Mouse (Mus musculus): ENCODE results near the gene 4930562C15Rik. TPM values are rescaled to one million over a fixed set of nuclear protein-coding genes. Genes with fewer than 3 reads are reported as not detected.

The 4930562C15Rik gene
- polyA plus RNA-seq, 1 experiment from 2014 or later, result 2.2 TPM

DNA sequence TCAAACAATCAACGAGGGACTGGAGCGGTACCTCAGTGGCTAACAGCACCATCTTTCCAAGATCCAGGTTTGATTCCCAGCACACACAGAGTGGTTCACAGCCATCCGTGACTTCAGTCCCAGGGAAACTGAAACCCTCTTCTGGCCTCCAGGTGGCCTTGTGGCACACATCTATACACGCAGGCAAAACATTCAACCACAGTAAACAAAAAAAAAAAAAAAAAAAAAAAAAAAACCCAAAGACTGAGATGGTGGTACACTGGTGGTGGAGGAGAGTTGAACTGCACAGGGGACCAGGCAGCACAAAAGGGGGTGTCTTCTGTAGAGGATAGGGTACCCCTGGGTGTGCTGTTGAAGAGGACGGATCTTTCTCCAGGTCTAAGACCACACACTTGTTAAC is 35.3 kb downstream of the 4930562C15Rik start:
- no peaks in the 10 kb centered on the region for H3K9me3 ChIP-seq (ENCODE audit: low read length)
- H3K4me3 ChIP-seq (ENCODE audit: low read depth, low read length), result no peak overlapping the region
- TF ChIP-seq EP300 (IDR thresholded peaks at IDR 0.05) (no peak), CTCF (IDR thresholded peaks at IDR 0.05) (0 out of 2 replicates have a peak, but pooled peaks have one; percentile 13)
- H3K9ac ChIP-seq (replicated peaks; ENCODE audit: low read depth), result no peak overlapping the region
- DNase-seq (ENCODE audit: low spot score) (no peak), ATAC-seq (no peak)
- no peak overlapping the region for H3K4me2 ChIP-seq (replicated peaks; ENCODE audit: low read depth, low read length)
- WGBS, result 84% methylated on average over 5 of the region's 5 CpGs
- no peak overlapping the region for H3K27ac ChIP-seq (ENCODE audit: low read length)
- no peaks in the 10 kb centered on the region for H3K27me3 ChIP-seq (replicated peaks; ENCODE audit: insufficient read depth, low read length)
- peaks cover 10% of the 10 kb centered on the region; the same call in 1 of the 2 replicates for H3K36me3 ChIP-seq (ENCODE audit: insufficient read depth, low read length)
- H3K4me1 ChIP-seq (ENCODE audit: insufficient read depth, low read depth, low read length), result no peaks in the 10 kb centered on the region

DNA sequence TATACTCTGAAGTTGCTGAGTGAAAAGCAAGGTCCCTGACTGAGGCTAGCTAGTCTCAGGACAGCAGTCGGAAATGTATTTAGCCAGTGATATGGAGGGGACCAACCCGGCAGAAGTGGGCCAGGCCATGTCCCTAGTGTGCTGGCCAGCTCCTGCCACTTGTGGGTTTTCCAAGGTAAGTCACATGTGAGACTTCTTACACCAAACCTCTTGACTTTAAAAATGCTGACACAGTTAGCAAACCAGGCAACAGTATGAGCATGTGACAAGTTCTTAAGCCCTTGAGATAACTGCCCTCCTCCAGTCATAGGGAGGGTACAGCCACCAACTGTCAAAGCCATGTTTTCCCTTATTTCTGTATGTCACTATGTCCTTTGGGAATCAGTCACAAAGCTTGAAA is 36.7 kb downstream of the 4930562C15Rik start:
- Histone ChIP-seq H3K27me3 (replicated peaks; ENCODE audit: insufficient read depth, low read length) (no peaks in the 10 kb centered on the region), H3K9me3 (ENCODE audit: low read length) (no peaks in the 10 kb centered on the region), H3K4me2 (replicated peaks; ENCODE audit: low read depth, low read length) (no peak overlapping the region), H3K27ac (ENCODE audit: low read length) (peak overlapping the region; percentile 64; the same call in 1 of the 2 replicates), H3K4me3 (ENCODE audit: low read depth, low read length) (no peak overlapping the region), H3K4me1 (ENCODE audit: insufficient read depth, low read depth, low read length) (0 out of 2 replicates have a peak, but pooled peaks cover 4% of the 10 kb centered on the region), H3K36me3 (ENCODE audit: insufficient read depth, low read length) (peaks cover 13% of the 10 kb centered on the region; the same call in 1 of the 2 replicates), H3K9ac (replicated peaks; ENCODE audit: low read depth) (no peak overlapping the region)
- ATAC-seq (peak; percentile 79), DNase-seq (ENCODE audit: low spot score) (peak; percentile 86)
- WGBS, result 27% methylated on average over 2 of the region's 2 CpGs
- TF ChIP-seq EP300 (IDR thresholded peaks at IDR 0.05), result peak; percentile 51; the same call in 1 of the 2 replicates
- no peak for TF ChIP-seq CTCF (IDR thresholded peaks at IDR 0.05)

DNA sequence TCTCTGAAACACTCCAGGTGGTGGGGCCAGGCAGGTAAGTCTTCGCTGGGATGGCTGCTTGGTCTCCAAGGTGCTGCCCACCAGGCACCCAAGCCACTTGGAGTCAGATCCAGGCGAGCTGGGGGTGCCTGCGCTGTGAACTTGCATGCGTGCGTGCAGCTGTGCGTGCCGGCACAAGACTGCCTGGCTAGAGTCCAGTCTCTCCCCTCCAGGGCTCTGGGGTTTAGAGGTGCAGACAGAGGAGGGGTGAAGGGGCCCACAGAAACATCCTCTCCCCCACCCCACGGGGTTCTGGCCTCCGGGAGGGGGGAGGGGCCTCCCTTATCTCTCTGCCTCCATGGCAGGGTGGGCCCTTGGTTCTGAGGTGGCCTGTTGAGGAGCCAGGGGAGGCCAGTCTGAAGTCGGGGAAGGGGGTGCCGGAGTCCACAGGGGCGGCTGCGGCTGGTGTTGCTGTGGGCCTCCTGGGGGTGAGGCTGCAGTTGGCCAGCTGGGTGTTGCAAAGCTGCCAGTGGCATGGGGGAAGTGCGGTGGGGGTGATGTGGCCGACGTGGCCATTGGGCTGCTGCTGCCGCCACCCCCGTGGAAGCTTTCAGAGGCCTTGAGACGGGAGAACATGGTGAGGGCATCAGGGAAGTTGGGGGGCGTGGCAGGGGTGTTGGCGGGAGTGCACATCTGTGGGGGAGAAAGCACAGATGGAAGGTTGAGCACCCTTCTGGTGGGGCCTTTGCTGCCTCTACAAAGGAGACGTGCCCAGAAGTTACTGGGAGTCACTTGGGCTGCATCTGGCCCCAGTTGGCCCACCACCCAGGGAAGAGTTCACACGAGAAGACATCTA is 40.2 kb downstream of the 4930562C15Rik start:
- no peak overlapping the region for H3K4me2 ChIP-seq (replicated peaks; ENCODE audit: low read depth, low read length)
- ATAC-seq (no peak), DNase-seq (ENCODE audit: low spot score) (no peak)
- no peak overlapping the region for H3K27ac ChIP-seq (ENCODE audit: low read length)
- no peaks in the 10 kb centered on the region for H3K9me3 ChIP-seq (ENCODE audit: low read length)
- 0 out of 2 replicates have a peak, but pooled peaks cover 6% of the 10 kb centered on the region for H3K36me3 ChIP-seq (ENCODE audit: insufficient read depth, low read length)
- H3K27me3 ChIP-seq (replicated peaks; ENCODE audit: insufficient read depth, low read length), result no peaks in the 10 kb centered on the region
- no peak for TF ChIP-seq EP300 (IDR thresholded peaks at IDR 0.05)
- no peak for TF ChIP-seq CTCF (IDR thresholded peaks at IDR 0.05)
- H3K4me1 ChIP-seq (ENCODE audit: insufficient read depth, low read depth, low read length), result peaks cover 12% of the 10 kb centered on the region; the same call in 1 of the 2 replicates
- no peak overlapping the region for H3K9ac ChIP-seq (replicated peaks; ENCODE audit: low read depth)
- H3K4me3 ChIP-seq (ENCODE audit: low read depth, low read length), result no peak overlapping the region
- WGBS, result 61% methylated on average over 21 of the region's 23 CpGs

DNA sequence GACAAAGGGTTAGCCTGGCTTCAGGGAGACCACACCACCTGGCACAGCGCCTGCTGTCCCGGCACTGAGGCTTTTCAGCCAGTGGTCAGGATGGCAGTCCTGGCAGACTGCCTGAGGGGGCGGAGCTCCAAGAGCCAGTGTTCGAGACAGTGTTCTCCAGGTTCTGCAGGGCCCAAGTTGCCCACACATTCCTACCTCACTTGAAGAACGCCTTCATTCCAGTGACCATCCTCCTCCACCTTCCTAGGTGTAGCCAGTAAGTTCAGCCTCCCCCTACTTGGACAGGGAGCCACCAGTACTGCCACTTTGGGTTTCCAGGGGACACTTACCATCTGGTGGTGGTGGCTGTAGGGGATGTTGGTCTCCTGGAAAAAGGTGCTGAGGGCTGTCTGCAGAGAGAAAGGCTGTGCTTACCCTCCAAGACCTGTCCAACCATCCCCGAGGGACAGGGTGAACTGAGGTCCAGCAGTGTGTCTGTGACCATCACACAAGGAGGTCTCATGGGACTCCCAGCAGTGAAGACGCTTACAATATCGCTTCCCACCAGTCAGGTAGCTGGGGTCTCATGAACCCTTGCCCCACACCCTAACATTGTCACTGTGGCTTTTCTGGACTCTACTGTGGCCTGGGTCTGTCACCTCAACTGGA is 40.9 kb downstream of the 4930562C15Rik start:
- peaks cover 15% of the 10 kb centered on the region; the same call in 1 of the 2 replicates for H3K4me1 ChIP-seq (ENCODE audit: insufficient read depth, low read depth, low read length)
- no peak overlapping the region for H3K4me3 ChIP-seq (ENCODE audit: low read depth, low read length)
- no peak overlapping the region for H3K9ac ChIP-seq (replicated peaks; ENCODE audit: low read depth)
- H3K27me3 ChIP-seq (replicated peaks; ENCODE audit: insufficient read depth, low read length), result no peaks in the 10 kb centered on the region
- no peak for DNase-seq (ENCODE audit: low spot score)
- no peak for TF ChIP-seq CTCF (IDR thresholded peaks at IDR 0.05)
- TF ChIP-seq EP300 (IDR thresholded peaks at IDR 0.05), result no peak
- no peak for ATAC-seq
- no peak overlapping the region for H3K4me2 ChIP-seq (replicated peaks; ENCODE audit: low read depth, low read length)
- no peaks in the 10 kb centered on the region for H3K9me3 ChIP-seq (ENCODE audit: low read length)
- 0 out of 2 replicates have a peak, but pooled peaks cover 6% of the 10 kb centered on the region for H3K36me3 ChIP-seq (ENCODE audit: insufficient read depth, low read length)
- 37% methylated on average over 8 of the region's 8 CpGs for WGBS
- peak overlapping the region; percentile 32 for H3K27ac ChIP-seq (ENCODE audit: low read length)

DNA sequence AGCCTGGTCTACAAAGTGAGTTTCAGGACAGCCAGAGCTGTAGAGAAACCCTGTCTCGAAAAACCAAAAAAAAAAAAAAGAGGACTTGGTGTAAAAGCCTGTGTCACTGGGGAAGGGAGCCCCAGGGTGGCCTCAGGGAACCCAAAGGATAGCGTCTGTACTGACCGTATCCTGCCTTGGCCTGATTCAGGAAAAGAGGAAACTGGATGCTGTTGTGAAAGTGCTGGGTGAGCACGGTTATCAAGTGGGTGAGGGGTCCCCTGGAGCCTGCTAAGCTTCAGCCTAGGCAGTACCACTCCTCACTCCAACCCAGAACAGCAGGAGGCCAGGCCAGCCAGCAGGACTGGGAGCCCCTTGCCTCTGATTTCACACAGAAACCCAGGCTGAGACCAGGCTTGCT is 42.0 kb downstream of the 4930562C15Rik start:
- no peaks in the 10 kb centered on the region for H3K9me3 ChIP-seq (ENCODE audit: low read length)
- TF ChIP-seq CTCF (IDR thresholded peaks at IDR 0.05), result no peak
- TF ChIP-seq EP300 (IDR thresholded peaks at IDR 0.05), result no peak
- 0 out of 2 replicates have a peak, but pooled peaks cover 6% of the 10 kb centered on the region for H3K36me3 ChIP-seq (ENCODE audit: insufficient read depth, low read length)
- H3K4me3 ChIP-seq (ENCODE audit: low read depth, low read length), result no peak overlapping the region
- no peak overlapping the region for H3K9ac ChIP-seq (replicated peaks; ENCODE audit: low read depth)
- peaks cover 19% of the 10 kb centered on the region; the same call in 1 of the 2 replicates for H3K4me1 ChIP-seq (ENCODE audit: insufficient read depth, low read depth, low read length)
- H3K27me3 ChIP-seq (replicated peaks; ENCODE audit: insufficient read depth, low read length), result no peaks in the 10 kb centered on the region
- ATAC-seq (no peak), DNase-seq (ENCODE audit: low spot score) (no peak)
- H3K4me2 ChIP-seq (replicated peaks; ENCODE audit: low read depth, low read length), result peak overlapping the region; percentile 86
- WGBS, result 59% methylated on average over 4 of the region's 4 CpGs
- H3K27ac ChIP-seq (ENCODE audit: low read length), result peak overlapping the region; percentile 98; the same call in 1 of the 2 replicates

DNA sequence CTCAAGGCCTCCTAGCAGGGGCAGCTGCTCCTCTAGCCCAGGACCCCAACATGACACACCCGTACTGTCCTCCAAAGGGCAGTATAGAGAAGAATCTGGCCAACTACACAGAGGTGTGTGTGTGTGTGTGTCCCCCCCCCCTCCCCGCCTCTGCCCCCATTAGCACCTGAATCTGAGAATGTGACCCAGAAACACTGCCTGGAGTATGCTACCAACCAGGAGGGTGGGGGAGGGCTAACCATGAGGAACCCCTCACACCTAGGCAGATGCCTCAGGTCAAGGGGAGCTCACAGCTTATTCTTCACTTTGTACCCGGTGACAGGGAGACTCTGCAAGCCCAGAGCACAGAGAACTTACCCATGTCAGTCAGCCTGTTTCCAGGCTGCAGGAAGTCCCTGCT is 42.5 kb downstream of the 4930562C15Rik start:
- H3K9me3 ChIP-seq (ENCODE audit: low read length), result no peaks in the 10 kb centered on the region
- H3K4me1 ChIP-seq (ENCODE audit: insufficient read depth, low read depth, low read length), result peaks cover 19% of the 10 kb centered on the region; the same call in 1 of the 2 replicates
- ATAC-seq (no peak), DNase-seq (ENCODE audit: low spot score) (no peak)
- TF ChIP-seq CTCF (IDR thresholded peaks at IDR 0.05), result no peak
- TF ChIP-seq EP300 (IDR thresholded peaks at IDR 0.05), result no peak
- peak overlapping the region; percentile 86 for H3K4me2 ChIP-seq (replicated peaks; ENCODE audit: low read depth, low read length)
- H3K27ac ChIP-seq (ENCODE audit: low read length), result peak overlapping the region; percentile 98
- no peaks in the 10 kb centered on the region for H3K27me3 ChIP-seq (replicated peaks; ENCODE audit: insufficient read depth, low read length)
- 0 out of 2 replicates have a peak, but pooled peaks cover 6% of the 10 kb centered on the region for H3K36me3 ChIP-seq (ENCODE audit: insufficient read depth, low read length)
- peak overlapping the region; percentile 92 for H3K9ac ChIP-seq (replicated peaks; ENCODE audit: low read depth)
- WGBS, result 56% methylated on average over 3 of the region's 3 CpGs
- peak overlapping the region; percentile 93 for H3K4me3 ChIP-seq (ENCODE audit: low read depth, low read length)

Data from lung, postnatal 0 days (tissue).